Mouse (Mus musculus): ENCODE data around the gene Tbxa2r. TPM values are rescaled to one million over a fixed set of nuclear protein-coding genes. Genes with fewer than 3 reads are reported as not detected.

Tbxa2r gene
- polyA plus RNA-seq (2014; fragmentation: Illumina TruSeq; extraction: RNeasy Lipid Tissue Mini Kit (QIAGEN cat#74804); ENCODE audit: low read depth, low replicate concordance): not detected

GRCm38 (mm10) chr10:81328386-81328785, at the start of gene Tbxa2r:
Gene Tbxa2r, plus strand, starts transcription at chr10:81328731.

GRCm38 (mm10) chr10:81291511-81292104, 36.9 kb upstream of the Tbxa2r start, which contains the start of gene Tjp3:
Gene Tjp3, minus strand, starts transcription at chr10:81291581.

GRCm38 (mm10) chr10:81292554-81293333, 35.8 kb upstream of the Tbxa2r start, which contains the start of gene Pip5k1c:
Gene Pip5k1c, plus strand, starts transcription at chr10:81292963.

GRCm38 (mm10) chr10:81320550-81321347, 7.8 kb upstream of the Tbxa2r start, which contains the start of gene Cactin:
Gene Cactin, plus strand, starts transcription at chr10:81321103.

GRCm38 (mm10) chr10:81342686-81343505, 14.4 kb downstream of the Tbxa2r start, which contains the start of gene Gipc3:
Gene Gipc3, minus strand, starts transcription at chr10:81343266.

GRCm38 (mm10) chr10:81350351-81351063, 22.0 kb downstream of the Tbxa2r start, which contains the start of gene Hmg20b:
Gene Hmg20b, minus strand, starts transcription at chr10:81350480.

GRCm38 (mm10) chr10:81356991-81357844, 28.7 kb downstream of the Tbxa2r start, which contains the start of gene Mfsd12:
Gene Mfsd12, plus strand, starts transcription at chr10:81357491.

GRCm38 (mm10) chr10:81365672-81366476, 37.3 kb downstream of the Tbxa2r start, which contains the start of gene 4930404N11Rik:
Gene 4930404N11Rik, minus strand, starts transcription at chr10:81365816.

GRCm38 (mm10) chr10:81377793-81378552, 49.4 kb downstream of the Tbxa2r start, which contains the start of gene Fzr1:
Gene Fzr1, minus strand, starts transcription at chr10:81378516.

GRCm38 (mm10) chr10:81383802-81384604, 55.5 kb downstream of the Tbxa2r start, which contains the start of the genes Dohh and Gm48551:
Gene Dohh, plus strand, starts transcription at chr10:81384428.
Gene Gm48551, plus strand, starts transcription at chr10:81384466.

Other genes starting within 250 kb of the Tbxa2r start
- 0.08 TPM for gene Creb3l3, start 229.9 kb upstream of the Tbxa2r start, polyA plus RNA-seq (2014; fragmentation: Illumina TruSeq; extraction: RNeasy Lipid Tissue Mini Kit (QIAGEN cat#74804); ENCODE audit: low read depth, low replicate concordance)
- 3.2 TPM for gene Map2k2, start 222.8 kb upstream of the Tbxa2r start, polyA plus RNA-seq (2014; fragmentation: Illumina TruSeq; extraction: RNeasy Lipid Tissue Mini Kit (QIAGEN cat#74804); ENCODE audit: low read depth, low replicate concordance)
- gene Zbtb7a, start 193.5 kb upstream of the Tbxa2r start, polyA plus RNA-seq (2014; fragmentation: Illumina TruSeq; extraction: RNeasy Lipid Tissue Mini Kit (QIAGEN cat#74804); ENCODE audit: low read depth, low replicate concordance): 1.8 TPM
- 0.78 TPM for gene Pias4, start 160.8 kb upstream of the Tbxa2r start, polyA plus RNA-seq (2014; fragmentation: Illumina TruSeq; extraction: RNeasy Lipid Tissue Mini Kit (QIAGEN cat#74804); ENCODE audit: low read depth, low replicate concordance)
- gene Eef2, start 152.1 kb upstream of the Tbxa2r start, polyA plus RNA-seq (2014; fragmentation: Illumina TruSeq; extraction: RNeasy Lipid Tissue Mini Kit (QIAGEN cat#74804); ENCODE audit: low read depth, low replicate concordance): 18.1 TPM
- not detected for gene Dapk3, start 145.7 kb upstream of the Tbxa2r start, polyA plus RNA-seq (2014; fragmentation: Illumina TruSeq; extraction: RNeasy Lipid Tissue Mini Kit (QIAGEN cat#74804); ENCODE audit: low read depth, low replicate concordance)
- 0.28 TPM for gene 4930442H23Rik, start 144.9 kb upstream of the Tbxa2r start, polyA plus RNA-seq (2014; fragmentation: Illumina TruSeq; extraction: RNeasy Lipid Tissue Mini Kit (QIAGEN cat#74804); ENCODE audit: low read depth, low replicate concordance)
- not detected for gene Nmrk2, start 126.7 kb upstream of the Tbxa2r start, polyA plus RNA-seq (2014; fragmentation: Illumina TruSeq; extraction: RNeasy Lipid Tissue Mini Kit (QIAGEN cat#74804); ENCODE audit: low read depth, low replicate concordance)
- gene Atcay, start 97.9 kb upstream of the Tbxa2r start, polyA plus RNA-seq (2014; fragmentation: Illumina TruSeq; extraction: RNeasy Lipid Tissue Mini Kit (QIAGEN cat#74804); ENCODE audit: low read depth, low replicate concordance): 0.06 TPM
- 0.76 TPM for gene Zfr2, start 95.6 kb upstream of the Tbxa2r start, polyA plus RNA-seq (2014; fragmentation: Illumina TruSeq; extraction: RNeasy Lipid Tissue Mini Kit (QIAGEN cat#74804); ENCODE audit: low read depth, low replicate concordance)
- not detected for gene Matk, start 75.8 kb upstream of the Tbxa2r start, polyA plus RNA-seq (2014; fragmentation: Illumina TruSeq; extraction: RNeasy Lipid Tissue Mini Kit (QIAGEN cat#74804); ENCODE audit: low read depth, low replicate concordance)
- gene Mrpl54, start 61.8 kb upstream of the Tbxa2r start, polyA plus RNA-seq (2014; fragmentation: Illumina TruSeq; extraction: RNeasy Lipid Tissue Mini Kit (QIAGEN cat#74804); ENCODE audit: low read depth, low replicate concordance): 6.4 TPM
- gene Apba3, start 61.8 kb upstream of the Tbxa2r start, polyA plus RNA-seq (2014; fragmentation: Illumina TruSeq; extraction: RNeasy Lipid Tissue Mini Kit (QIAGEN cat#74804); ENCODE audit: low read depth, low replicate concordance): 4.4 TPM
- not detected for gene Tjp3, start 37.1 kb upstream of the Tbxa2r start, polyA plus RNA-seq (2014; fragmentation: Illumina TruSeq; extraction: RNeasy Lipid Tissue Mini Kit (QIAGEN cat#74804); ENCODE audit: low read depth, low replicate concordance)
- 0.67 TPM for gene Pip5k1c, start 35.8 kb upstream of the Tbxa2r start, polyA plus RNA-seq (2014; fragmentation: Illumina TruSeq; extraction: RNeasy Lipid Tissue Mini Kit (QIAGEN cat#74804); ENCODE audit: low read depth, low replicate concordance)
- 0.14 TPM for gene Cactin, start 7.6 kb upstream of the Tbxa2r start, polyA plus RNA-seq (2014; fragmentation: Illumina TruSeq; extraction: RNeasy Lipid Tissue Mini Kit (QIAGEN cat#74804); ENCODE audit: low read depth, low replicate concordance)
- gene Gipc3, start 14.5 kb downstream of the Tbxa2r start, polyA plus RNA-seq (2014; fragmentation: Illumina TruSeq; extraction: RNeasy Lipid Tissue Mini Kit (QIAGEN cat#74804); ENCODE audit: low read depth, low replicate concordance): 0.11 TPM
- 2.9 TPM for gene Hmg20b, start 21.7 kb downstream of the Tbxa2r start, polyA plus RNA-seq (2014; fragmentation: Illumina TruSeq; extraction: RNeasy Lipid Tissue Mini Kit (QIAGEN cat#74804); ENCODE audit: low read depth, low replicate concordance)
- 0.90 TPM for gene Mfsd12, start 28.8 kb downstream of the Tbxa2r start, polyA plus RNA-seq (2014; fragmentation: Illumina TruSeq; extraction: RNeasy Lipid Tissue Mini Kit (QIAGEN cat#74804); ENCODE audit: low read depth, low replicate concordance)
- not detected for gene 4930404N11Rik, start 37.1 kb downstream of the Tbxa2r start, polyA plus RNA-seq (2014; fragmentation: Illumina TruSeq; extraction: RNeasy Lipid Tissue Mini Kit (QIAGEN cat#74804); ENCODE audit: low read depth, low replicate concordance)
- 1.1 TPM for gene Fzr1, start 49.8 kb downstream of the Tbxa2r start, polyA plus RNA-seq (2014; fragmentation: Illumina TruSeq; extraction: RNeasy Lipid Tissue Mini Kit (QIAGEN cat#74804); ENCODE audit: low read depth, low replicate concordance)
- not detected for gene Dohh, start 55.7 kb downstream of the Tbxa2r start, polyA plus RNA-seq (2014; fragmentation: Illumina TruSeq; extraction: RNeasy Lipid Tissue Mini Kit (QIAGEN cat#74804); ENCODE audit: low read depth, low replicate concordance)
- gene Gm48551, start 55.7 kb downstream of the Tbxa2r start, polyA plus RNA-seq (2014; fragmentation: Illumina TruSeq; extraction: RNeasy Lipid Tissue Mini Kit (QIAGEN cat#74804); ENCODE audit: low read depth, low replicate concordance): 0.20 TPM
- not detected for gene Gm48552, start 60.3 kb downstream of the Tbxa2r start, polyA plus RNA-seq (2014; fragmentation: Illumina TruSeq; extraction: RNeasy Lipid Tissue Mini Kit (QIAGEN cat#74804); ENCODE audit: low read depth, low replicate concordance)
- gene Smim24, start 64.3 kb downstream of the Tbxa2r start, polyA plus RNA-seq (2014; fragmentation: Illumina TruSeq; extraction: RNeasy Lipid Tissue Mini Kit (QIAGEN cat#74804); ENCODE audit: low read depth, low replicate concordance): 273 TPM
- gene Nfic, start 126.9 kb downstream of the Tbxa2r start, polyA plus RNA-seq (2014; fragmentation: Illumina TruSeq; extraction: RNeasy Lipid Tissue Mini Kit (QIAGEN cat#74804); ENCODE audit: low read depth, low replicate concordance): 3.2 TPM
- gene Celf5, start 154.0 kb downstream of the Tbxa2r start, polyA plus RNA-seq (2014; fragmentation: Illumina TruSeq; extraction: RNeasy Lipid Tissue Mini Kit (QIAGEN cat#74804); ENCODE audit: low read depth, low replicate concordance): 4.3 TPM
- not detected for gene Ncln, start 167.7 kb downstream of the Tbxa2r start, polyA plus RNA-seq (2014; fragmentation: Illumina TruSeq; extraction: RNeasy Lipid Tissue Mini Kit (QIAGEN cat#74804); ENCODE audit: low read depth, low replicate concordance)
- gene S1pr4, start 171.4 kb downstream of the Tbxa2r start, polyA plus RNA-seq (2014; fragmentation: Illumina TruSeq; extraction: RNeasy Lipid Tissue Mini Kit (QIAGEN cat#74804); ENCODE audit: low read depth, low replicate concordance): not detected
- not detected for gene Gna15, start 195.5 kb downstream of the Tbxa2r start, polyA plus RNA-seq (2014; fragmentation: Illumina TruSeq; extraction: RNeasy Lipid Tissue Mini Kit (QIAGEN cat#74804); ENCODE audit: low read depth, low replicate concordance)
- gene Gna11, start 216.5 kb downstream of the Tbxa2r start, polyA plus RNA-seq (2014; fragmentation: Illumina TruSeq; extraction: RNeasy Lipid Tissue Mini Kit (QIAGEN cat#74804); ENCODE audit: low read depth, low replicate concordance): 1.9 TPM
- 4.5 TPM for gene Aes, start 230.8 kb downstream of the Tbxa2r start, polyA plus RNA-seq (2014; fragmentation: Illumina TruSeq; extraction: RNeasy Lipid Tissue Mini Kit (QIAGEN cat#74804); ENCODE audit: low read depth, low replicate concordance)
- gene Tle2, start 245.8 kb downstream of the Tbxa2r start, polyA plus RNA-seq (2014; fragmentation: Illumina TruSeq; extraction: RNeasy Lipid Tissue Mini Kit (QIAGEN cat#74804); ENCODE audit: low read depth, low replicate concordance): 1.5 TPM

Data from testis, adult 10 weeks (tissue).